Mouse (Mus musculus) duodenum, adult 2 months (tissue): ENCODE data around the gene Mup9. TPM values are rescaled to one million over a fixed set of nuclear protein-coding genes. Genes with fewer than 3 reads are reported as not detected.

Experiments used
- polyA plus RNA-seq: library from polyadenylated mRNA; depleted of rRNA; stranded (reverse); fragments of >200 nt; gene quantifications from 2 replicates; pipeline ENCODE4 v1.2.3, GENCODE M21; 2012; ENCODE audit warnings: low replicate concordance; rRNA removed

Mup9 gene
- not detected in 2 replicates for polyA plus RNA-seq

GRCm38 (mm10) chr4:60421852-60422251 is at the start of gene Mup9:
TSS of gene Mup9 (minus strand) at chr4:60421952.

Other genes starting within 250 kb of the Mup9 start
- gene Mup8, start 199.4 kb downstream of the Mup9 start, polyA plus RNA-seq = 0.26 TPM in 1 of 2 replicates, not detected in the other
- gene Mup1, start 80.0 kb upstream of the Mup9 start, polyA plus RNA-seq = not detected in 2 replicates
- not detected in 2 replicates for gene Mup10, start 160.2 kb upstream of the Mup9 start, polyA plus RNA-seq
- not detected in 2 replicates for gene Mup11, start 240.5 kb upstream of the Mup9 start, polyA plus RNA-seq